In genomic region chrX:96178437-96178836, GRCm38 (mm10) we compare ENCODE assay signal across 8 mouse cellular contexts.
A peak's percentile ranks its signal among the peaks of the same experiment; 100 is the strongest.
DNase-seq lines count a peak whose midpoint lies in the region; ATAC-seq and TF ChIP-seq lines count a peak whose summit lies in the region.

No protein-coding gene starts in this region.

- H3K36me3 ChIP-seq in heart, embryonic 10.5 days, result no peaks in the 10 kb centered on the region
- H3K36me3 ChIP-seq in limb, embryonic 14.5 days (ENCODE audit: control insufficient read depth, insufficient read depth, low read length), result no peaks in the 10 kb centered on the region
- no peaks in the 10 kb centered on the region for H3K36me3 ChIP-seq in splenic B cell, adult 2 months (ENCODE audit: control insufficient read depth, insufficient read depth, low read length, poor library complexity, severe bottlenecking)

- TF ChIP-seq POLR2A in limb, embryonic 14.5 days (IDR thresholded peaks at IDR 0.05; ENCODE audit: borderline replicate concordance, extremely low read depth, insufficient read depth, insufficient read length), result no peak

- no peak overlapping the region for H3K27ac ChIP-seq in heart, embryonic 10.5 days
- no peak overlapping the region for H3K27ac ChIP-seq in limb, embryonic 14.5 days (replicated peaks; ENCODE audit: low read depth, low read length)

- peak; percentile 47 for DNase-seq in heart, adult 8-10 months (ENCODE audit: low spot score)
- DNase-seq in heart, embryonic 10.5 days (ENCODE audit: low spot score), result no peak
- DNase-seq in 3134 (ENCODE audit: extremely low read depth, insufficient read length, low spot score), result peak; percentile 9
- peak; percentile 75 for DNase-seq in NIH3T3 (ENCODE audit: low read depth)
- peak; percentile 40 for DNase-seq in cerebellum, adult 8-10 months
- peak; percentile 22 to 55 for DNase-seq in heart, postnatal 14 days
- peak; percentile 53 for DNase-seq in limb, embryonic 14.5 days (ENCODE audit: low spot score)
- DNase-seq in splenic B cell, adult 2 months (ENCODE audit: low read depth, low spot score), result peak; percentile 70

- H3K9ac ChIP-seq in limb, embryonic 14.5 days (ENCODE audit: low read depth, low read length, severe bottlenecking), result no peak overlapping the region

- 25% methylated on average over 1 of the region's 1 CpGs for WGBS in heart, embryonic 10.5 days
- 12% methylated on average over 1 of the region's 1 CpGs for WGBS in limb, embryonic 14.5 days

- no peak overlapping the region for H3K4me2 ChIP-seq in limb, embryonic 14.5 days (replicated peaks; ENCODE audit: low read depth, low read length, severe bottlenecking)

- H3K4me1 ChIP-seq in heart, embryonic 10.5 days, result no peaks in the 10 kb centered on the region
- H3K4me1 ChIP-seq in limb, embryonic 14.5 days (ENCODE audit: control insufficient read depth, insufficient read depth, low read length), result no peaks in the 10 kb centered on the region

- intact Hi-C loops in heart, postnatal 14 days (cut with DNase I), result loop anchor here (1.0 to 5.0 kb wide), 3 partner anchors 46 to 172 kb away; no protein-coding TSS in a partner anchor

- ATAC-seq in limb, embryonic 14.5 days (ENCODE audit: low FRiP score, low read depth), result no peak

- H3K4me3 ChIP-seq in heart, embryonic 10.5 days, result no peak overlapping the region
- H3K4me3 ChIP-seq in limb, embryonic 14.5 days (replicated peaks; ENCODE audit: low read length), result no peak overlapping the region

- no peaks in the 10 kb centered on the region for H3K27me3 ChIP-seq in heart, embryonic 10.5 days (ENCODE audit: insufficient read depth, poor library complexity, severe bottlenecking)
- H3K27me3 ChIP-seq in limb, embryonic 14.5 days (ENCODE audit: control insufficient read depth, insufficient read depth, low read length), result no peaks in the 10 kb centered on the region
- no peaks in the 10 kb centered on the region for H3K27me3 ChIP-seq in splenic B cell, adult 2 months (ENCODE audit: control insufficient read depth, insufficient read depth, low read length, poor library complexity, severe bottlenecking)

- H3K9me3 ChIP-seq in heart, embryonic 10.5 days, result no peaks in the 10 kb centered on the region
- H3K9me3 ChIP-seq in limb, embryonic 14.5 days (ENCODE audit: control insufficient read depth, low read length), result no peaks in the 10 kb centered on the region
